Mouse (Mus musculus) erythroblast, embryonic 14.5 days (primary cell): ENCODE results near the gene Gm2035.
"Not testable (repeated sequence)": the region's sequence is repeated elsewhere in the genome, so short reads cannot be mapped to it uniquely, and the experiment has no call there.

Source experiments
- GATA1 ChIP-seq: IDR thresholded peaks from 2 replicates; pipeline ENCODE4 v1.6.1; 2012; ENCODE audit warnings: low read length, inconsistent platforms, mixed read lengths
- TAL1 ChIP-seq: IDR thresholded peaks from 3 replicates; pipeline ENCODE4 v1.6.1; 2012; ENCODE audit warnings: low read length, inconsistent platforms, mixed read lengths

DNA sequence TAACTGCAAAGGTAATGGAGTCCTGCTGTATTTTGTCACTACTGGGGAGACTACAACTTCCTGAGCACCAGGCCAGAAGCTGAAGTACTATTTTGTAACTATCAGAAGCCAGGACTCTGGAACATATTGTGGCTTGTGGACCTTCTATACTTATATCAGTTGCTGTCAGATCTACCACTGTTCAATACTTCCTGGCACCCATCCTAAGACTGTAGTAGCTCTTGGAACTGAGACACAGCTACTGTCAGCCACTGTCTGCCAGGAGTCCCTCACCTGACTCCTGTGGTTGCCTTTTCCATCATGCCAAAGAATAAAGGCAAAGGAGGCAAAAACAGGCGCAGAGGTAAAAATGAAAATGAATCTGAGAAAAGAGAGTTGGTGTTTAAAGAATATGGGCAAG, 24.6 kb downstream of the Gm2035 start, which contains the start of gene Gm2022:
- TF ChIP-seq GATA1, TAL1: not testable (repeated sequence)
